Mouse (Mus musculus) lung, embryonic 15.5 days (tissue): ENCODE data around the gene Zfp704. TPM values are rescaled to one million over a fixed set of nuclear protein-coding genes. Genes with fewer than 3 reads are reported as not detected.

Experiments used
- ATAC-seq: fragments of 200-750 bp; cut with Nextera tagmentation; 2 replicates; pipeline ENCODE4 v1.8.0; 2017; ENCODE audit warnings: moderate number of reproducible peaks, borderline replicate concordance; ENCODE audit not compliant: low FRiP score, low TSS enrichment; ENCODE audit errors: extremely low read depth
- H3K27ac ChIP-seq: fragments of 300-500 bp; sonication (generic); 2 replicates; pipeline ENCODE4 v1.5.1; 2015; ENCODE audit warnings: moderate library complexity, mild to moderate bottlenecking, inconsistent platforms
- H3K27me3 ChIP-seq: fragments of 300-500 bp; sonication (generic); 2 replicates; pipeline ENCODE4 v1.6.1; 2015; ENCODE audit warnings: inconsistent platforms
- H3K36me3 ChIP-seq: fragments of 300-500 bp; sonication (generic); 2 replicates; pipeline ENCODE4 v1.6.1; 2015; ENCODE audit warnings: inconsistent platforms
- H3K4me1 ChIP-seq: fragments of 300-500 bp; sonication (generic); 2 replicates; pipeline ENCODE4 v1.6.1; 2015; ENCODE audit warnings: inconsistent platforms
- H3K4me2 ChIP-seq: fragments of 300-500 bp; sonication (generic); 2 replicates; pipeline ENCODE4 v1.6.1; 2015; ENCODE audit warnings: inconsistent platforms, mild to moderate bottlenecking, moderate library complexity
- H3K4me3 ChIP-seq: fragments of 300-500 bp; sonication (generic); 2 replicates; pipeline ENCODE4 v1.5.1; 2015; ENCODE audit warnings: mild to moderate bottlenecking, inconsistent platforms
- H3K9ac ChIP-seq: fragments of 300-500 bp; sonication (generic); 2 replicates; pipeline ENCODE4 v1.6.1; 2015; ENCODE audit warnings: inconsistent platforms
- H3K9me3 ChIP-seq: fragments of 300-500 bp; sonication (generic); 2 replicates; pipeline ENCODE4 v1.6.1; 2016; ENCODE audit warnings: inconsistent platforms
- WGBS: fragments of 180-500 bp; shearing (Covaris S2); methylation state at CpG from one replicate; pipeline ENCODE4 v1.1.7; 2015; 5-methylcytosine and 5-hydroxymethylcytosine counted together
- polyA plus RNA-seq: library from polyadenylated mRNA; unstranded; fragments of >200 nt; fragmentation: Nextera tagmentation; extraction: Ambion mirVana; gene quantifications from 2 replicates; pipeline ENCODE4 v1.2.1, GENCODE M21; 2015

The Zfp704 gene
- polyA plus RNA-seq, 1 experiment from 2014 or later: 9.3 TPM

DNA sequence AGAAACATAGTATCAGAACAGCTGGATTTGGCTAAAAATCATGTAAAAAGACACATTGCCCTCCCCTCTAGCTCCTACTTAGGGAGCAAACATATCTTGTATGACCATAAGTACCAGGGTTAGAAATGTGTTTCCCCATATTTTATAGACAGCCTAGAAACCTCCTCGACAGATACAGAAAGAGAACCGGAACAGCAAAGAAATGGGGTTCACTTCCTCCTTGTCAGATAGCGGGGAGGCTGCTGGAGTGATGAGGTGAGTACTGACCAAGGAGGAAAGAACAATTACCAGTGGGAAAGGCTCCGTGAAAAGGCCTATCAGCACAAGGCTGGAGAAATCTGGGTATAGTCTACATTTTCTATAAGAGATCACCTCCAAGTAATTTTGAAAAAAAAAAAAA is 182.1 kb downstream of the Zfp704 start:
- no peak for ATAC-seq
- Histone ChIP-seq H3K4me2 (no peak overlapping the region), H3K4me1 (no peaks in the 10 kb centered on the region), H3K27ac (no peak overlapping the region), H3K27me3 (no peaks in the 10 kb centered on the region), H3K9me3 (no peaks in the 10 kb centered on the region), H3K4me3 (no peak overlapping the region), H3K9ac (no peak overlapping the region), H3K36me3 (no peaks in the 10 kb centered on the region)
- 69% methylated on average over 4 of the region's 4 CpGs for WGBS

DNA sequence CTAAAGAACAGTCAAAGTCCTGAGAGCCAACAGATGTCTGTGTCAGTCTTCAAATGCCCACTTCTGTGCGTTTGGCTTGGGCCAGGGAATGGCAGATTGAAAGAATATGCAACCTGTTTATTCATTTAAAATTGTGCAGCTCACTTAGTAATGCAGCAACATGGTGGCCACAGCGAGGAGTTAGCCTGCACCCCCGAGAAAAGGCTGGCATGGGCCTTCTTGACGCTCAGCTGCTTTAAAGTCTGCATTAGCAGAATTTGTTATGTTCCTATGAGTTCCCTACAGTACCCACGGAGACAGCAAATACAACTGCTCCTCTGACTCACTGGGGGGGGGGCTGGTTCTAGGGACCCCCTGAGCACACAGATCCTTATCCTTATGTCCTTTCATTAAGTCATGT is 184.2 kb downstream of the Zfp704 start:
- Histone ChIP-seq H3K27me3 (no peaks in the 10 kb centered on the region), H3K27ac (no peak overlapping the region), H3K4me1 (no peaks in the 10 kb centered on the region), H3K36me3 (no peaks in the 10 kb centered on the region), H3K4me2 (no peak overlapping the region), H3K9me3 (no peaks in the 10 kb centered on the region), H3K9ac (no peak overlapping the region), H3K4me3 (no peak overlapping the region)
- WGBS: 91% methylated on average over 5 of the region's 5 CpGs
- ATAC-seq: no peak

DNA sequence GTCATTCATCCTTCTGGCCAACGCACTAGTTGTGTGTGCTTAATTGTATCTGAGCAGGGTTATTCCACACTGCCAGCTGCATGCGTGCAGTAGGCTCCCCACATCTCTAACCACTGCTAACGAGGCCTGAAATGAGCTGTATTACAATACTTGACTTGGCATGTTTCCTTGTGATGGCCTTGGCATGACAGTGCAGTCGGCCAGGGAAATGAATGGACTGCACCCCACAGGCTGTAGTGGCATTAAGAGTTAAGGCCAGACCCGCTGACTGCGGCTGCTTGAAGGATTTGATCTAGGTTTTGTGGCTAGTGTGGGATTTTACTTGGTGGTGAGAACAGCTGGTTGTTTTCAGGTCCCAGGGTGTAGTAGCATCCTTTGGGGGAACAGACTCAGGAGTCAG is 185.2 kb downstream of the Zfp704 start:
- Histone ChIP-seq H3K36me3 (no peaks in the 10 kb centered on the region), H3K4me2 (no peak overlapping the region), H3K27ac (no peak overlapping the region), H3K9ac (no peak overlapping the region), H3K4me1 (no peaks in the 10 kb centered on the region), H3K4me3 (no peak overlapping the region), H3K27me3 (no peaks in the 10 kb centered on the region), H3K9me3 (no peaks in the 10 kb centered on the region)
- 90% methylated on average over 6 of the region's 6 CpGs for WGBS
- ATAC-seq: no peak

DNA sequence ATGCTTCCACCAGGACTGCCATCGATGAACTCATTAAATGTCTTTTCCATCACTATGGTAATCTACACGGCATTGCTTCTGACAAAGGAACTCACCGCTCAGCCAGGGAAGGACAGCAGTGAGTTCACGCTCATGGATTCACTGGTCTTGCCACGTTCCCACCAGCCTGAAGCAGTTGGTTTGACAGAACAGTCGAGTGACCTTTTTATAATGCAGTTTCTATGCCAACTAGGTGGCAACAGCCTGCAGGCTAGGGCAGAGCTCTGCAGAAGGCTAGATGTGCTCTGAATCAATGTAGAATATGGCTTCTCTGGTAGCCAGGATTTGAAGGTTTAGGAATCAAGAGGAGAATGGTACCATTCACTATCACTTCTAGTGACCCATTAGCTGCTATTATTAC is 186.2 kb downstream of the Zfp704 start:
- 89% methylated on average over 6 of the region's 6 CpGs for WGBS

DNA sequence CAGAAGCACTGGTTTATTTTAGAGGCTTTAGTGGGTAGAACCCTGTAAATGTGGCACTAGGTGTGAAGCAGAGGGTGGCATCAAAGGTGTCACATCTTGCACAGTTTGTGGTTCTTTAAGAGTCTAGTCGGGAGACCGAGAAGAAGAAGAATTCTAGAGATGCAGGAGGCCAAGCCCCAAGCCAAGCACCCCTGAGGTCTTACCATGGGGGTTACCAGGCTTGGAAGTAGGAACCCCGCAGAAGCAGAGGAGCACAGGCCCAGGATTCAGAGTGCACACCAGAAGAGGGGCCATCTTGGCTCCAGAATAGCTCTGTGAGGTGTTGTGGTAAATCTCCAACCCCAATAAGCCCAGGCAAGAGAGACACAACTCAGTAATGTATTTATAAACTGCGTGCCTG is 201.0 kb downstream of the Zfp704 start:
- Histone ChIP-seq H3K4me1 (peaks cover 21% of the 10 kb centered on the region), H3K4me2 (no peak overlapping the region), H3K4me3 (no peak overlapping the region), H3K27ac (no peak overlapping the region), H3K9ac (no peak overlapping the region), H3K27me3 (no peaks in the 10 kb centered on the region), H3K9me3 (no peaks in the 10 kb centered on the region), H3K36me3 (no peaks in the 10 kb centered on the region)
- 88% methylated on average over 4 of the region's 4 CpGs for WGBS
- ATAC-seq: no peak

More for the DNA sequence above, 186.2 kb downstream of the Zfp704 start:
- ATAC-seq: no peak
- Histone ChIP-seq H3K27me3 (no peaks in the 10 kb centered on the region), H3K4me3 (no peak overlapping the region), H3K4me1 (no peaks in the 10 kb centered on the region), H3K36me3 (no peaks in the 10 kb centered on the region), H3K27ac (no peak overlapping the region), H3K9ac (no peak overlapping the region), H3K9me3 (no peaks in the 10 kb centered on the region), H3K4me2 (no peak overlapping the region)

DNA sequence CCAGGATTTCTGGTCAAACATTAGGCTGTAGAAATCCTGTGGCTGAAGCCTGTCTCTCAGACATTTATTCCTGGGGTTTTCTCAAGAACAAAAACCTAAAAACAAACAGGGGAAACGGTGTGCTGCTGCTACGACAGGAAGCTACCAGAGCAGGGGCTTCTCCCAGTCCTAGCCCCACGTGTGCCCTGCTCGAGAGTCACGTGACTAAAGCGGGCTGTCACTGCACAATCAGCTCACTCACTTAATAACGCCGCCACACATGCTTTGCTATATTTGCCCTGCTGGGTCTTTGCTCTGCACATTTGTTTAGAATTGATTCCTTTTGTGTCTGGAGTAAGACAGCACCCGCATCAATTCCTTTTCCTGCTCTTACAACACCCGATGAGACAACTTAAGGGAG is 202.1 kb downstream of the Zfp704 start:
- no peak overlapping the region for H3K27ac ChIP-seq
- no peak overlapping the region for H3K9ac ChIP-seq
- WGBS: 52% methylated on average over 10 of the region's 10 CpGs
- no peak for ATAC-seq
- no peaks in the 10 kb centered on the region for H3K27me3 ChIP-seq
- H3K4me2 ChIP-seq: no peak overlapping the region
- H3K4me1 ChIP-seq: peaks cover 31% of the 10 kb centered on the region
- no peaks in the 10 kb centered on the region for H3K9me3 ChIP-seq
- no peaks in the 10 kb centered on the region for H3K36me3 ChIP-seq
- no peak overlapping the region for H3K4me3 ChIP-seq

DNA sequence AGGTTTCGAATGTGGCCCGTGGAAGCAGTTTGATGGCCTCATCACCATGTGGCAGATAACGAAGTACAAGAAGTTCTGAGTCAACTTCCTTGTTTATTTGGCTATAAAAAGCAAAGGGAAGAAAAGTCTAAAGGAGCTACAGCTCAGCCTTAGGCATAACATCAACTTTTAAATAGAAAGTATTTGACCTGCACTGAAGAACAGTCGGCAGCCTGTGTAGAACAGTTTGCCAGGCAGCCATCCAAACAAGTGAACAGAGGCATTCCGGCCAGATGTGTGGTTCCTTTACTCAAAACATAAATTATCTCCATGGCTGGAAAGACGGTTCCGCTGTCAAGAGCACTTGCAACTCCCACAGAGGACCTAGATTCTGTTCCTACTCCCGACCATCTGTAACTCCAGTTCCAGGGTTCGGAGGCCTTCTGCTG is 202.8 kb downstream of the Zfp704 start:
- Histone ChIP-seq H3K4me2 (no peak overlapping the region), H3K4me3 (no peak overlapping the region), H3K9me3 (no peaks in the 10 kb centered on the region), H3K27ac (0 out of 2 replicates have a peak overlapping the region, but pooled peaks have one; percentile 7), H3K36me3 (no peaks in the 10 kb centered on the region), H3K27me3 (no peaks in the 10 kb centered on the region), H3K4me1 (peaks cover 38% of the 10 kb centered on the region), H3K9ac (no peak overlapping the region)
- ATAC-seq: no peak
- WGBS: 42% methylated on average over 9 of the region's 9 CpGs

DNA sequence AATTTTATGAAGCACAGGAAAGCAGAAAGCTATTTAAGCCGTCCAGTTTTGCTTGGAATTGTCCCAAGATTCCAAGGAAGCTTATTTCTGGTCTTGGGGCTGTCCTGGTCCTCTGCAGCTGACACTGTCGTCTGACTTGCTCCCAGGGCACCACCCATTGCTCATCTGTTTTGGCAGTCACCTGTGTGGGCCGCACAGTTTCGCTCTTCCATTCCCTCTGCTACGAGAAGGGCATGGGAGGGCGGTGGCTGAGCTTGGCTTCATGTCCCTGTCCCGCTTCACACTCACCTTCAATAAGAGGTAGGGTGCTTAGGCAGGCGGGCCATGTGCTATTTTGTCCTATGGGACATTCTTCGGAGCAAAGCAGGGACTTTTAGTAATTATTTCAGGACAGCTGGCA is 204.5 kb downstream of the Zfp704 start:
- no peaks in the 10 kb centered on the region for H3K27me3 ChIP-seq
- WGBS: 63% methylated on average over 9 of the region's 9 CpGs
- H3K27ac ChIP-seq: no peak overlapping the region
- no peaks in the 10 kb centered on the region for H3K36me3 ChIP-seq
- no peak overlapping the region for H3K4me3 ChIP-seq
- peaks cover 54% of the 10 kb centered on the region for H3K4me1 ChIP-seq
- no peak for ATAC-seq
- no peak overlapping the region for H3K9ac ChIP-seq
- no peaks in the 10 kb centered on the region for H3K9me3 ChIP-seq
- H3K4me2 ChIP-seq: no peak overlapping the region

DNA sequence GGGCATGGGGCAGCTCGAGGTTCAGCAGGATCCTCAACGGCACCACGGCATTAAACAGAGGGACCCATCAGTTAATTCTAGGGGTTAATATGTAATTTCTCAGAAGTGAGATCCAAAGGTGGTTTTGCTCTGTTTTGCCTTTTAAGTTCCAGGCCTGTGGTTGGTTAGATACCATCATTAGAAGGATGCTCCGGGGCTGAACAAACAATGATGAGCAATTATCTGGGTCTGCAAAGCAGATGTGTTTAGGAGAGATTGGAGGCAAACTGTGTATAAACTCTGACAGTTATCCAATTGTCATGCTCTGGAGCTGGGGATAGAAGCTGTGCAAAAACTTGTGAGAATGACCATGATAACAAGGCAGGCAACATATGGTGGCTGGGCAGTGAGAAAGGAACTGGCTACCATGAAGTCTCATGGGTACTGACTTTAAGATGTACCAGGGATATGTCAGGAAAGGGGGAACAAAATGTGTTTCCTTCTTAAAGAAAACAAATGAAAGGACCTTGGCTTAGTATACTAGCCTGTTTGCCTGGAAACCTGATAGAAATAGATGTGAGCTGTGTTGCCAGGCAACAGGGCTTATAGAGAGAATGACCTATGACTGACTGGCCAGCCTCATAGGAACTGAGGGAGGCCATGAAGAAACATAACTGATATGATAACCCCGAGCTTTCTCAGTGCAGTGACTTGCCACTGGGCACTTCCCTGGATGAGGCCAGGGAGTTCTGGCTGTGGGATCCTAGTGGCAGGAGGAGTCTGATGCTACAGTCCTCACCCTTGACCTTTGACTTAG is 206.4 kb downstream of the Zfp704 start:
- Histone ChIP-seq H3K4me2 (peak overlapping the region; percentile 28; the same call in 1 of the 2 replicates), H3K9ac (no peak overlapping the region), H3K4me1 (peaks cover 59% of the 10 kb centered on the region), H3K36me3 (no peaks in the 10 kb centered on the region), H3K4me3 (no peak overlapping the region), H3K27me3 (no peaks in the 10 kb centered on the region), H3K27ac (peak overlapping the region; percentile 57), H3K9me3 (no peaks in the 10 kb centered on the region)
- WGBS: 42% methylated on average over 5 of the region's 5 CpGs
- no peak for ATAC-seq

DNA sequence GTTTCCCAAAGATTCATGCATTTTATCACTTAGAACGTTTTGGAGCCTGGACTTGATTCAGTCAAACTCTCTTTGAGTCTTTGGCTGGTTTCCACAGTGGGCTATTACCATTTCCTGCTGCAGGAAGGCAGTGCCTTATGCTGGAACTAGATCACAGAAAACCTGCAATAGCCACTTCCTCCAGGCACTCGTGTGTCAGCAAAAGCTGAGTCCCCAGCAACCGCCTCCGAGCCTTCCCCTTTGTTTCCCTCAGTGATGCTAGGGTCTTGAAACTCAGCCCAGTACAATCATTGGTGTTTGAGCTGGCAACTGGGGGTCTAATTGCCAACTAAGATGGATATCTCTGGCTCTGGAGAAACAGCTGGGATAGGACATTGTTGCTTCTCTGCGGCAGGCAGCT is 207.0 kb downstream of the Zfp704 start:
- Histone ChIP-seq H3K4me1 (peaks cover 59% of the 10 kb centered on the region), H3K4me3 (no peak overlapping the region), H3K27me3 (no peaks in the 10 kb centered on the region), H3K27ac (peak overlapping the region; percentile 57), H3K4me2 (peak overlapping the region; percentile 28; the same call in 1 of the 2 replicates), H3K9ac (no peak overlapping the region), H3K9me3 (no peaks in the 10 kb centered on the region), H3K36me3 (no peaks in the 10 kb centered on the region)
- ATAC-seq: peak; percentile 69
- 16% methylated on average over 5 of the region's 5 CpGs for WGBS

DNA sequence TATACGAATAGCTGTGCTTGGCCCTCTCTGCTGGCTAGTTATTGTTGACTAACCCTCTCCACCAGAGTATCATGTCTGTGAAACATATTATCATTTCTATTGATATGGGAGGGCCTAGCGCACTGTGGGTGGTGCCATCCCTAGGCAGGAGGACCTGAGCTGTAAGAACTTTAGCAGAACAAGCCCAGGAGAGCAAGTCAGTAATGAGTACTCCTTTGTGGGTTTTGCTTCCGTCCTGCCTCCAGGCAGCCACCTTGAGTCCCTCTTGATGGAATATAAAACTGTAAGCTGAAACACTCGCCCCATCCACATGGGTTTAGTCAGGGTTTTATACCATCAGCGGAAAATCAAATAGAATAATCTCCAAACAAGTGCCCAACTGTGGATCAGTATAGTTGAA is 207.5 kb downstream of the Zfp704 start:
- peak overlapping the region; percentile 57; the same call in 1 of the 2 replicates for H3K27ac ChIP-seq
- no peaks in the 10 kb centered on the region for H3K36me3 ChIP-seq
- H3K4me1 ChIP-seq: peaks cover 54% of the 10 kb centered on the region
- 76% methylated on average over 5 of the region's 5 CpGs for WGBS
- H3K9ac ChIP-seq: no peak overlapping the region
- ATAC-seq: no peak
- no peak overlapping the region for H3K4me3 ChIP-seq
- no peaks in the 10 kb centered on the region for H3K27me3 ChIP-seq
- no peaks in the 10 kb centered on the region for H3K9me3 ChIP-seq
- no peak overlapping the region for H3K4me2 ChIP-seq

DNA sequence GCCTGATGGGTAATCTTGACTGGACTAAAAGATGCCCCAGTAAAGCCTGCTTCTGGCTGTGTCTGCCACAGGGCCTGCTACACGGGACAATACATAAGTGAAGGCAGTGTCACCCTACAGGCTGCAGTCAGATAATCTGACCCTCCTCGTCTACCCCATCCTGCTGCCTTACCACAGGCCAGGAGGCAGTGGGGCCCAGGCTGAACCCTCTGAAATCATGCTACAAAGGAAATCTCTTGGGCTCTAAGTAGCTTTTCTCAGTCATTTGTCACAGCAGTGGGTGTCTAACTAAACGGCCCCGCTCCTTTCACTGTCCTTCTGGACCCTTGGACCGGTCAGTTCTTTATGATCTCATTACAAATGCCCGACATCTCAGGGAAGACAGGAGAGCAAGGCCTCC is 208.2 kb downstream of the Zfp704 start:
- H3K27ac ChIP-seq: no peak overlapping the region
- no peak for ATAC-seq
- no peaks in the 10 kb centered on the region for H3K9me3 ChIP-seq
- H3K4me2 ChIP-seq: no peak overlapping the region
- WGBS: 55% methylated on average over 6 of the region's 6 CpGs
- no peaks in the 10 kb centered on the region for H3K27me3 ChIP-seq
- H3K9ac ChIP-seq: no peak overlapping the region
- H3K36me3 ChIP-seq: no peaks in the 10 kb centered on the region
- no peak overlapping the region for H3K4me3 ChIP-seq
- H3K4me1 ChIP-seq: peaks cover 49% of the 10 kb centered on the region
